Mouse (Mus musculus) monocyte, adult 5-6 weeks (primary cell): ENCODE data around the gene Tbc1d4. TPM values are rescaled to one million over a fixed set of nuclear protein-coding genes. Genes with fewer than 3 reads are reported as not detected.
"Not testable (repeated sequence)": the region's sequence is repeated elsewhere in the genome, so short reads cannot be mapped to it uniquely, and the experiment has no call there.

ENCODE experiments used
- ATAC-seq: fragments of 153-309, 156-312 bp; replicated peaks from 2 replicates; pipeline ENCODE4 v1.8.0; 2017; ENCODE audit warnings: mild to moderate bottlenecking; ENCODE audit not compliant: low TSS enrichment, insufficient number of reproducible peaks, severe bottlenecking, poor library complexity, low FRiP score
- total RNA-seq: library from RNA; stranded (forward); fragments of 200-1000, 200-491, 200-594 nt; gene quantifications from 3 replicates; pipeline ENCODE4 v1.2.3, GENCODE M21; 2017

Gene Tbc1d4
- total RNA-seq, 1 experiment from 2014 or later = 12.2 TPM

GRCm38 (mm10) chr14:101597096-101597715, 11.8 kb downstream of the Tbc1d4 start:
- ATAC-seq = no peak

DNA sequence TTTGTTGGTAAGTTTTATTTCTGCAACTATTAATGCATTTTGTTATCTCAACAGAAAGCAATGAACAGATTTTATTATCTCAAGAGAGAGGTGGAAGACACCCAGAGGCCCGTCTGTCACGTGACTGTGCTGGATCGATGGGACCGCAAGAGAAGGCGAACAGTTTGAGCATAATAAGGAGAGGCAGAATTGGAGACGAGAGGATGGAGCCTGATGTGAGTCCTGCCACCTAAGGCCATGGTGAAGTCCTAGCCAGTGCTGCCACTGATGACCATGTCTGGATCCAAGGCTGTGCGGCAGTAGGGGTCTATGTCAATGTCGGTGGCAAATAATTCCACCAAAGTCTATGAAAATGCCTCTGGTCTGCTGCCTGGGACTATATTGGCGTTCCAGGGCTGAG, 12.3 kb downstream of the Tbc1d4 start:
- ATAC-seq = no peak

DNA sequence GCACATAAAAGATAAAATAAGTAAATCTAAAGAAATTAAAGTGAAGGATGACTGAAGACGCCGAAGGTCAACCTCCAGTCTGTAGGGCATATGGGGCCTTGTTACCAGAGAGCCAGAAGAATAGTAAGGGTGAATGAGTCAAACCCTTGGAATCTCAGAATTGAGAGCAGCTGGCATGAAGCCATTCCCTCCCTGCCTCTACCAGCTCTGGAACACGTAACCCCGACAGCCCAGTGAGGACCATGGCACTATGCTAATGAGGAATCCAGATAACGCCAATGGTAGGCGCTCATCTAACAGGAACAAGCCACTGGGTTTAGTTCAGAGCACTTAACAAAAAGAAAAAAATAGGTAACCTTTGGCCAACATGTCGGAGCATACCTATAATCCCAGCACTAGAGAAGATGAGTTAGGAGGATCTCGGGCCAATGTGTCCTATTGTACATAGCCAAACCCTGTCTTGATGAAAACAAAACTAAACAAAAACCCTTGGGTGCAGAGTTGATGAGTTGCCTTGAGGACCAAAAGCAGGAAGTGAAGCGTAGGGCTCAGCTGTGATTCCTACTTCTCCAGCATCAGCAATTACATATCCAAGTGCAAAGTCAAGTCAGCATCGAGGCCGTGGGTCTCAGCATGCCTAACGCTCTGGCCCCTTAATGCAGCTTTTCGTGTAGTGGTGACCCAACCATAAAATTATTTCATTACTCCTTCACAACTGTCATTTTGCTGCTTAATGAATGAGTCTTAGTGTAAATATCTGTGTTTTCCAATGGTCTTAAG, 13.5 kb downstream of the Tbc1d4 start:
- ATAC-seq = no peak

GRCm38 (mm10) chr14:101594001-101594400, 15.0 kb downstream of the Tbc1d4 start:
- no peak for ATAC-seq

DNA sequence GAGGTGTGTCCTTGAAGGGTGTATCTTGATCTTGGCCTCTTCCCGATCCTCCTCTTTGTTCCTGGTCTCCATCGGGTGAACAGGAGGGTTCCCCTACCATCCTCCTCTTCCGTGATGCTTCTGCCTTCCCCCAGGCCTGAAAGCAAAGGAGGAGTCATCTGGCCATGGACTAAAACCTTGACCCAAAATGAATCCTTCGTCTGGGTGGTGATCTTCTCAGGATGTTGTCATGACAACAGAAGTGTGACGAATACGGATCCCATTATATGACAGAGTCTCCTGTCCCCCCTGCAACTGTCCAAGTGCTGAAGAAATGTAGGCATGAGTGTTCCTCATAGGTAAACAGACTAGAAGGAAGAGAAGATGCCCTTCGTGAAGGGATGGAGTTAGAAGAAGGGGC, 15.7 kb downstream of the Tbc1d4 start:
- ATAC-seq = no peak

GRCm38 (mm10) chr14:101591101-101591500, 17.9 kb downstream of the Tbc1d4 start:
- no peak for ATAC-seq

GRCm38 (mm10) chr14:101588209-101588991, 20.6 kb downstream of the Tbc1d4 start:
- ATAC-seq = not testable (repeated sequence)

- ATAC-seq = not testable (repeated sequence)
These were observed 21.5 kb downstream of the Tbc1d4 start for GRCm38 (mm10) chr14:101587366-101588040.

- no peak for ATAC-seq
These were observed 22.9 kb downstream of the Tbc1d4 start for GRCm38 (mm10) chr14:101586096-101586495.

GRCm38 (mm10) chr14:101575651-101576050, 33.3 kb downstream of the Tbc1d4 start:
- no peak for ATAC-seq

GRCm38 (mm10) chr14:101574536-101574935, 34.5 kb downstream of the Tbc1d4 start:
- ATAC-seq = no peak

- no peak for ATAC-seq
These were observed 35.8 kb downstream of the Tbc1d4 start for GRCm38 (mm10) chr14:101573107-101573614.

GRCm38 (mm10) chr14:101568828-101569227, 40.2 kb downstream of the Tbc1d4 start:
- no peak for ATAC-seq

- ATAC-seq = no peak
These were observed 42.3 kb downstream of the Tbc1d4 start for GRCm38 (mm10) chr14:101566717-101567116.

- no peak for ATAC-seq
These were observed 43.3 kb downstream of the Tbc1d4 start for GRCm38 (mm10) chr14:101565661-101566060.

DNA sequence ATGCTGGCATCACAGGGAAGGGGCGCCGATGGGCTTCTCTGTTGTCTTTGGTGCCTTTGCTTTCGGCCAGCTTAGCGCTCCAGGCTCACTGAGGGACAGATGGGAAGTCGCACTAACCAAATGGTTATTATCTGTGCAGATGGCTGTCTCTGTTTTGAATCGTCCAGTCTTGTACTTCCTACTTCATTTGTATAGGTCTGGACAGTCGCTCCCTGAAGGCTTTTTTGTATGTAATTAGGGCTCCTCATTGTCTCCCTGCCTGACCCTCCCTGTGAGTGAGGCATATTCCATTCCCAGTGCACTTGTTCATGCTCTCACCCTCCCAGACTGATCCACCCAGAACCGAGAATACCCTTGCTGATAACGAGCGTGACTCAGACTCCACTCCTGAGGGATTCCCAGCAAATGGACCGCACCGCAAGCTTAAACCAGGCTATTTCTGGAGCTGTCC, 47.7 kb downstream of the Tbc1d4 start:
- no peak for ATAC-seq

- ATAC-seq = no peak
These were observed 49.5 kb downstream of the Tbc1d4 start for GRCm38 (mm10) chr14:101559446-101559845.

DNA sequence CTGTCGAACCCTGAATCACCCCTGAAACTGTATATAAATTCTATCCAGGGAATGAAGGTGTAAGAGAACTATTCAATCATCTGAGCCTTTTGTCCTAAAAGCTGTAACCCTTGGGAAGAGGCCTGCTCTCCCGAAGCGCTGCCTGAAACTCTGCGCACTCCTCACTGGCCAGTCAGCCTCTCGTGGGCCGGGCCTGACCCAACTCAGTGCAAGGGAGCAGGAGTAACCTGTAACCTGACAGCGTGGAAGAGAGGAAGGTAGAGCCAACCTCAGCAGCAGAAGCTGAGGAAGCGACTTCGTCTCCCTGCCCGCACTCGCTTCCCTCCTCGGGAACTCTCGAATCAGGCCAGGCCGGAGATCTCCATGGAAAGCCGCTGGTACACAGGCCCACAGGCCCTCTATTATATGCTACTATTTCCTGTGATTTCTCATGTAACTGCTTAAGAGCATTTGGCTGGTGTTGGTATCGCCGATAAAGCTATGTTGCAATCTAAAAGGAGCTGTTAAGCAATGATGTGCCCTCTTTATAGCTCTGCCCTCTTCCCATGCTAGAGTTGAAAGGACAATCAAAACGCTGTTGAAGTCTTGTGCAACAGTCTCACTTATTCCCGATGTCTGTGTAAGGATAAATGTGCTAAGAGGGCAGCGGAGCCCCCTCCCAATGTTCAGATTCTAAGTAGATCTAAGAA, 60.0 kb downstream of the Tbc1d4 start:
- ATAC-seq = no peak
